Mouse (Mus musculus): Measurements from ENCODE around the gene Gm11733. TPM values are rescaled to one million over a fixed set of nuclear protein-coding genes. Genes with fewer than 3 reads are reported as not detected.

Gene Gm11733
- total and polyA plus RNA-seq, 3 experiments: 0.10 TPM; not detected in 2

DNA sequence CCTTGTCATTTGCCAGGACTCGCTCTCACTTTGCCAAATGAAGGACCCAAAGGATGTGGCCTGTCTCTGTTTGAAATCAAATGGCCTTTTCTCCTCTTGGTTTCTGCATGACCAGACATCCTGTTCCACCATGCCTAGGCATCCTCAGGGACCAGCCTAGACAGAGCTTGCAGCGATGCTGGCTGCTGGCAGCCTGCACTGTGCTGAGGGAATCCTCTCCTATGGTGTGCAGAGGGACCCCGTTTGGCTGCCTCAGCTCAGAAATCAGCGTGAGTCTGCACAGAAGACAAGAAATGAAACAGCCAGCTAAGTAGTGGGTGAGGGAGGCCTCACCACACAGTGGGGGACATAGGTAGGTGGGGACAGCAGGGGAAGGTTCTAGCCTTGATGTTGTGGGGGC lies 12.6 kb downstream of the Gm11733 start:
- Histone ChIP-seq H3K27me3 (replicated peaks) (peaks cover 20% of the 10 kb centered on the region), H3K27ac (ENCODE audit: insufficient read depth, low read depth) (no peak overlapping the region), H3K4me1 (ENCODE audit: control insufficient read depth in 1 of 2, insufficient read depth in 2 of 2) (peaks cover 0 to 20% of the 10 kb centered on the region in 2 experiments; a peak in 2 of 4 replicates), H3K79me2 (replicated peaks; ENCODE audit: control insufficient read depth, extremely low read depth, insufficient read depth, poor library complexity, severe bottlenecking) (no peaks in the 10 kb centered on the region), H3K4me3 (replicated peaks in 1 of 3; ENCODE audit: low read depth in 2 of 3, low read length in 2 of 3, poor library complexity in 1 of 3) (no peak overlapping the region), H3K9ac (ENCODE audit: insufficient read depth, low read depth) (no peak overlapping the region), H3K9me3 (replicated peaks; ENCODE audit: low read length) (peaks cover 9% of the 10 kb centered on the region), H3K4me2 (ENCODE audit: insufficient read depth, low read depth, poor library complexity, severe bottlenecking) (no peak overlapping the region), H3K36me3 (replicated peaks in 1 of 2; ENCODE audit: control insufficient read depth in 1 of 2, insufficient read depth in 1 of 2, low read length in 1 of 2) (no peaks in the 10 kb centered on the region)
- DNase-seq (ENCODE audit: extremely low read depth): no peak
- TF ChIP-seq JUND (conservative IDR thresholded peaks at IDR 0.05; ENCODE audit: low read depth, low read length) (no peak), MEF2A (IDR thresholded peaks at IDR 0.05; ENCODE audit: borderline replicate concordance, low read depth, low read length) (no peak), PAX5 (IDR thresholded peaks at IDR 0.05; ENCODE audit: low read length) (no peak), POLR2A (IDR thresholded peaks at IDR 0.05; ENCODE audit: low read depth, low read length) (no peak)
- dilution Hi-C loops (cut with MboI; ENCODE audit: extremely low pct_ligation_motif_present, extremely low pct_unique_long_range_greater_than_20kb, low sequenced_read_pairs): no loop called here
- in situ Hi-C loops (cut with MboI; ENCODE audit: low pct_ligation_motif_present, low pct_unique_long_range_greater_than_20kb, low sequenced_read_pairs): no loop called here

DNA sequence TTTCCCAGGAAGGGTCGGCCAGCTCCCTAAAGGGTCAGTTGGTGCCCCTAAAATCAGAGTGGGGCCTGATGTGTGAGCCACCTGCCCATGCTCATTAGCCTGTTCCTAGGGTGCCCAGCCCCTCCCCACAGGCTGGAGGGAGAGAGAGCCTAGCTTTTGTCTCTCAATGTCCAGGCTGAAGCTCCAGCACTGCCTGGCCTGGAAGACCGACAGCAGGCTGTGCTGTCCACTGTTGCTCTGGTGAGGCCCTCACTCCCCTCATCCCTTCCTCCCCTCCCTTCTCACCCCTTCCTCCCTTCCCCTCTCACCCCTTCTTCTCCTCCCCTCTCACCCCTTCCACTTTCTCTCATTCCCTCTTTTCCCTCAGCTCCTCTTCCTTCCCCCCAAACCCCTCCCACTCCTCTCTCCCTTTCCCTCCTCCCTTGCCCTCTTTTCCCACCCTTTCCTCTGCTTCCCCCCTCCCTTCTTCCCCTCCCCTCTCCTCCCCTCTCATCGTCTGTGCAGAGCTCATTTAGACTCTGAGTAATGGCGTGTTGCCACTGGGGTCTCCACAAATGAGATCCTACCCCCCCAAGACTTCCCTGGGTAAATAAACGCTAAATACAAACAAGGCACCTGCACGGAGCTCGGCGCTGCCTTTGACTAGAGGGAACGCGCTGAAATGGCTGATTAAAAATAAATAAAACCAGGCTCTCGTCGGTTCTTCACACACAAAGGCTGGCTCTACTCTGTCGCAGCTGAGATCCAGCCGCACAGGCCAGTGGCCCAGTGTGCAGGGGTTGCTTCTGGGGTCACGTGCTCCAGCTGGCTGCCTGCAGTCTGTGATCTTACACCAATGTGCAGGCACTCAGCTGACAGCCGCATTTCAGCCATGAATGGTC lies 13.3 kb downstream of the Gm11733 start:
- DNase-seq (ENCODE audit: extremely low read depth): no peak
- no peaks in the 10 kb centered on the region for H3K79me2 ChIP-seq (replicated peaks; ENCODE audit: control insufficient read depth, extremely low read depth, insufficient read depth, poor library complexity, severe bottlenecking)
- no peak for TF ChIP-seq IRF4 (IDR thresholded peaks at IDR 0.05; ENCODE audit: low read depth, low read length)
- no peak for TF ChIP-seq PAX5 (IDR thresholded peaks at IDR 0.05; ENCODE audit: low read length)
- TF ChIP-seq ZKSCAN1 (IDR thresholded peaks at IDR 0.05; ENCODE audit: borderline replicate concordance, low read depth, low read length): no peak
- TF ChIP-seq MAX (IDR thresholded peaks at IDR 0.05; ENCODE audit: low read length): no peak
- TF ChIP-seq SIN3A (IDR thresholded peaks at IDR 0.05; ENCODE audit: low read length): no peak
- TF ChIP-seq EP300 (IDR thresholded peaks at IDR 0.05; ENCODE audit: low read length): no peak
- TF ChIP-seq JUND (conservative IDR thresholded peaks at IDR 0.05; ENCODE audit: low read depth, low read length): no peak
- no peak for TF ChIP-seq ELF1 (IDR thresholded peaks at IDR 0.05; ENCODE audit: low read depth, low read length)
- no peak for TF ChIP-seq POLR2AphosphoS2 (IDR thresholded peaks at IDR 0.05; ENCODE audit: low read depth, low read length)
- TF ChIP-seq BHLHE40 (IDR thresholded peaks at IDR 0.05; ENCODE audit: low read depth, low read length): no peak
- TF ChIP-seq E2F4 (IDR thresholded peaks at IDR 0.05; ENCODE audit: insufficient replicate concordance, low read depth, low read length): no peak
- TF ChIP-seq ETS1 (conservative IDR thresholded peaks at IDR 0.05; ENCODE audit: low read depth, low read length): no peak
- no peak for TF ChIP-seq CTCF (conservative IDR thresholded peaks at IDR 0.05 in 1 of 2, IDR thresholded peaks at IDR 0.05 in 1 of 2; ENCODE audit: low read depth in 2 of 2, low read length in 2 of 2)
- no peak for TF ChIP-seq JUN (IDR thresholded peaks at IDR 0.05; ENCODE audit: insufficient read depth, low read depth, low read length)
- TF ChIP-seq ZC3H11A (IDR thresholded peaks at IDR 0.05; ENCODE audit: low read depth, low read length): no peak
- TF ChIP-seq TBP (conservative IDR thresholded peaks at IDR 0.05; ENCODE audit: low read depth, low read length): no peak
- no peak for TF ChIP-seq MYC (IDR thresholded peaks at IDR 0.05; ENCODE audit: low read depth, low read length)
- dilution Hi-C loops (cut with MboI; ENCODE audit: extremely low pct_ligation_motif_present, extremely low pct_unique_long_range_greater_than_20kb, low sequenced_read_pairs): no loop called here
- H3K4me2 ChIP-seq (ENCODE audit: insufficient read depth, low read depth, poor library complexity, severe bottlenecking): no peak overlapping the region
- no peak overlapping the region for H3K9ac ChIP-seq (ENCODE audit: insufficient read depth, low read depth)
- no peak overlapping the region for H3K27ac ChIP-seq (ENCODE audit: insufficient read depth, low read depth)
- no peak overlapping the region for H3K4me3 ChIP-seq (replicated peaks in 1 of 3; ENCODE audit: low read depth in 2 of 3, low read length in 2 of 3, poor library complexity in 1 of 3)
- H3K36me3 ChIP-seq (replicated peaks in 1 of 2; ENCODE audit: control insufficient read depth in 1 of 2, insufficient read depth in 1 of 2, low read length in 1 of 2): no peaks in the 10 kb centered on the region
- H3K27me3 ChIP-seq (replicated peaks): peaks cover 20% of the 10 kb centered on the region
- in situ Hi-C loops (cut with MboI; ENCODE audit: low pct_ligation_motif_present, low pct_unique_long_range_greater_than_20kb, low sequenced_read_pairs): no loop called here
- H3K9me3 ChIP-seq (replicated peaks; ENCODE audit: low read length): peaks cover 9% of the 10 kb centered on the region
- peaks cover 0 to 19% of the 10 kb centered on the region in 2 experiments; a peak in 2 of 4 replicates for H3K4me1 ChIP-seq (ENCODE audit: control insufficient read depth in 1 of 2, insufficient read depth in 2 of 2)
